Mouse (Mus musculus) 3T3-L1 (cell line): ENCODE data around the gene Gipr.
"Not testable (repeated sequence)": the region's sequence is repeated elsewhere in the genome, so short reads cannot be mapped to it uniquely, and the experiment has no call there.

Source experiments
- DNase-seq: peaks from one replicate; pipeline ENCODE4 v3.0.0-alpha.2; 2015; ENCODE audit warnings: low read depth, low spot score

The Gipr gene

DNA sequence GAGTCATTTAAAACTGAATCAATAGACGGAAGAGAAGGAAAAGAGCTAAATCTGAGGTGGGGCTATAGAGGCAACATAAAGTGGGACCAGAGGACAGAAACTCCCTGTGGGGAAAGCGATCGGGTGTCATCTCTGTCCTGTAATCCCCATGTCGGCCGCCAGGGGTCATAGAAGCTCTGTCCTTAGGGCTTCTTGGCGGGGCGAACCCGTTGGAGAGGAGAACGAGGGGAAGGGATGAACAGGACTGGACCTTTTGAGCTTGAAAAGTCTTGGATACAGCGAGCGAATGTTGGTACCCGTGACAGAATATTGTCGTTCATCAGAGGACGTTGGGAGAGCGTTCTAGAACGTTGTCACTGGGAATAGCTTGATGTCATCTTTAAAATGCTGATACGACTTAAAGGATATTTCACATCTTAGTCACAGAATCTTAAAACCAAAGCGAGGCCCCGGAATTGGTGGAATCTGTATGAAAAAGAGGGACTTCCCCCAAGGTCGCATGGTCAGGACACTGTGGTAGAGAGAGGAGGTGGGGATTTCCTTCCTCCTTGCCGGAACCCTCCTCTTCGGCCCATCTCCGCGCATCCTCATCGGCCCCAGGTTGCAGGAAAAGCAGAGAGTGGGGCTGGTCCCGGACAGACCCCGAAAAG lies 12.6 kb upstream of the Gipr start:
- DNase-seq, result no peak

GRCm38 (mm10) chr7:19178035-19178434 lies 12.1 kb upstream of the Gipr start:
- DNase-seq, result no peak

GRCm38 (mm10) chr7:19177216-19177615 lies 11.3 kb upstream of the Gipr start:
- no peak for DNase-seq

- no peak for DNase-seq
These were observed 10.6 kb upstream of the Gipr start for GRCm38 (mm10) chr7:19176516-19176947.

DNA sequence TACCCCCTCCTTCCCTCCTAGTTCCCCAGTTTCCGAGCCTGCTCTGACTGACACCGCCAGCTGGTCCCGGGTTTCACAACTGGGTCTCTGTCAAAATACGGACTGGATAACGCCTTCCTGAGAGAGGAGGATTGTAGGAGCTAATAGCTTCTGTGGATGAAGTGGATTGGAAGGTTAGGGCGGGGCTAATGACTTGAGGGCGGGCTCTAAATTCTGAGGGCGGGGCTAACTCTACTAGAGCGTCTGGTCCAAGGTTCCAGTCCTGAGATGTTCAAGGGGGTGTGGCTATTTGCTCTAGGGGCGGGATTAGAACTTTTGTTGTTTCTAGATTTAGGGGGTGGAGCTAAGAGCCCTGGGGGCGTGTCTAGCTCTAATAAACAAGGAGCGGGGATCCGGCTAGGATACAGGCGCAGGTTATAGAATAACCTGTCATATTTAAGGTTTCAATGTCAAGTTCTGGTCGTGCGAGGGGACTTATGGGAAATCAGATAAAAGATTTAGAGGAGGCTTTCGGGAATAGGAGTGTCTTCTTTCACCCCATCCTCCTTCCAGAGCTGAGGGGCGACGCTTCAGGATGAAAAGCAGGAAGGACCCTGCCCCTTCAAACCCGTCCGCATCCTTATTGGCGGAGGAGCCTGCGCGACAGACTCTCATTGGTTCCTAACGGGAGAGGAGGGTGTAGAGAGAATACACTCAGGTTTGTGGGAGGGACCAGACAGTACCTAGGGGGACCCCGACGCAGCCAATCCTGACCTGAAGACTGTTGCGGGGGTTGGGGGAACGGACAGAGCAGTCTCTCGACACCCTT lies 10.0 kb upstream of the Gipr start, which contains the start of gene Eml2:
Eml2 (plus strand) TSS at position 714 of the 808 bp plus-strand sequence.
- no peak for DNase-seq

- DNase-seq, result no peak
These were observed 6.9 kb upstream of the Gipr start for GRCm38 (mm10) chr7:19172874-19173273.

DNA sequence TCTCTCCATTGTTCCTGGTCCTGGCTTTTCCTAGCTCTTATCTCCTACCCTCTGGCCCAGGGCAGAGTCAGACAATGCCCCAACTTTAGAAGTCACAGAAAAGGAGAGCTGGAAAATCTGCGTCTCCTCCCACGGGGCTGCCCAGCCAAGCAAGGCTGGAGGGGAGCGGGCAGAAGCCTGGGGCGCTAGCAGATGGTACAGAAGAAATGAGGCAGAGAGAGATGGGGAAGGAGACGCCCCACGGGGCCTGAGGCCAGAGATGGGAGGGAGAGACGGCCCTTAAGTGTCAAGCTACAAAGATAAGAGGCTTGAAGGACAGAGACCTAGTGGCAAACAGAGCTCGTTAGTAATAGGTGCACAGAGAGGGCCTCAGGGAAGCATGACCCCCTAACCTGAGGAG lies 5.9 kb upstream of the Gipr start:
- no peak for DNase-seq

- no peak for DNase-seq
These were observed 4.2 kb upstream of the Gipr start for GRCm38 (mm10) chr7:19170142-19170541.

DNA sequence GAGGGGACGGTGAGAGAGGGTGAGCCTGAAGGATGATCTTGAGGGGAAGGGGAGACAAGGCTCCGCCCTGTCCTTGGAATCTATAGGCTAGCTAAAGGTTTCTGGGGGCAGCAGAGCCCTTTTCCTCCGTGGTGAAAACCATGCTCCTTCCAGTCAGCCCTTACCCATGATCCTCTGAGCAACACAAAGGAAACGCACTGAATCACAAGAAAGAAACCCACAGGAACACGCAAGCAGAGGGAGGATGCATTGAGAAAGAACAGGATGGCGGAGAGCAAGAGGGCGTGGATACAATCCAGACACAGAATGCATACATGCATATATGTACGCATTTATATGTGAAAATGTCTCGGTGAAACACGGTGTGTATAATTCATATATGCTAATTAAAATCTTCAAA lies 3.6 kb upstream of the Gipr start:
- DNase-seq, result no peak

DNA sequence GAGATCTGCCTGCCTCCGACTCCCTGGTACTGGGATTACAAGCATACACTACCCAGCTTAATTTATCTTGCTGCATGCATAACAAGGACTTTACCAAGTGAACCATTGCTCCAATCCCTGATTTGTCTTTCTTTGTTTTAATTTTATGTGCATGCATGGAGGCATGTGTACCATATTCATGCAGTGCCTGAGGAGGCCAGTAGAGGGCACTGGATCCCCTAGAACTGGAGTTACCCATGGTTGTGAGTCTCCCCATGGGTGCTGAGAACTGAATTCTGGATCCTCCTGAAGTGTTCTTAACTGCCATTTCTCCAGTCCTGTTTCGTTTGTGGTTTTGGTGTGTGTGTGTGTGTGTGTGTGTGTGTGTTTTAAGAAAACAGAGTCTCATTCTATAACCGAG lies 1.1 kb upstream of the Gipr start:
- DNase-seq, result no peak

DNA sequence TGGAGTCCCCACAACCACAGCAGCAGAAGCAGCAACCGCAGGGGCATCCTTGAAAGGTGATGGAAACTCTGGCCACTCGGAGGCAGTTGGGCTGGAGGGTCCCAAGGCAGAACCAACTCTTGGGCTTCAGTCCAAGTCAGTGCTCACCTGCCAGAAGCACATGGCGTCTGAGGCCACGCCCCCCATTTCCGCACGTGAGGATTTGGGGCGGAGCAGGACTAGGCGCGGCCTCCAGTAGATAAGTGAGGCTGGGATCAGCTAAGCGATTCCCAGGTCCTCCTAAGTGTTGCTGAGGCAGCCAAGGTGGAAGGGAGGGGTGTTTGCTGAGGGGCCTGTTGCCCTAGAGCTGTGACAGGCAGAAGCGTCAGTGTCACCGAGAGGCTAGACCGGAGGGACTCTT lies 949 bp downstream of the Gipr start:
- DNase-seq, result no peak

DNA sequence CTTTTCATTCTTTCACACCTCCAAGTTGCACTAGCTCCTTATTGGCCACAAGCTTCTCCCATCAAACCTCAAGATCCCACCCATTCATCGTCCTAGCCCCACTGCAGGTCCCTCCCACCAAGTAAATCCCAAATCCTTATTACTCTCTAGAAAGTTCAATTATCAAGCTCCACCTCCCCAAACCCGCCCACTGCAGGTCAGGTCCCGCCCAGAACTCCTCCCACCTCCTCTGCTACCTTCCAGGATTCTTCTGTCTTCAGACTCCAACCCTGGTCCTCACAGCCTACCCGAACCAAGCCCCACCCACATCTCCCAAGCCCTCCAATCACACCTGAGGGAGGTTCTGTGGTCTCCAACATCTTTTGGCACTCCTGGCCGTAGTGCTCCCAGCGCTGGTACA lies 1.7 kb downstream of the Gipr start:
- DNase-seq, result no peak

- DNase-seq, result no peak
These were observed 2.2 kb downstream of the Gipr start for GRCm38 (mm10) chr7:19163752-19164151.

DNA sequence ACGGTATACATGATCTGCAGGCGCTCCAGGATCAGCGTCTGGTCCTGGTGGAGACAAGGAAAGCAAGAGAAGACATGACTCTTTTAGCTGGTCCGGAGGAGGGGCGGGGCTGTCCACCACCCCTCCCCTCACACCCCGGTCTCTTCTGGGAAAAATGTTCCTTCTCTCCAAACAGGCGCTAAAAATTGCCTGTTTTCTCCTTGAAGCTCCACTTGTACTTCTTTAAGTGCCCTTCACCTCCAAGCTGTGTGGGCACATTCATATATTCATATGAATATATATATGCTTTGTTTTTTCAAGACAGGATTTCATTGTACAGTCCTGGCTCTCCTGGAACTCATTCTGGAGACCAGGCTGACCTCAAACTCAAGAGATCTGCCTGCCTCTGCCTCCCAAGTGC lies 3.0 kb downstream of the Gipr start:
- no peak for DNase-seq

DNA sequence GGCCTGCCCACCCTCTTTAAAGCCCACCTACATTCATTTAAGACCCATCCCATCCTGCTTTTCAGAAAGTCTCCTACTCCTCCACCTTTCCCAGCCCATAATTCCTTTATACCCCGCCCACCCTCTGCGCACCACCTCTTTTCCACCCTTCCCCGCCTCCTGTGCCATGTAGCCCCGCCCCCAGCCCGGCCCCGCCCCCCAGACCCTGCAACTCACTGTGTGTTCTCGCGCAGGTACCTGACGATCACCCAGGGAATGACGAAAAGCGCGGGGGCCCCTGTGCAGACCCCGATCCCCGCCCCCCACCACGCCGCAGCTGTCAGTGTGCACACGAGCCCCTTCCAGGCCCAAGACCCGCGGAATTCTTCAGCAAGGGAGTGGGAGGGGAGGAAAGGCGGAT lies 5.8 kb downstream of the Gipr start:
- DNase-seq, result no peak

GRCm38 (mm10) chr7:19159411-19159810 lies 6.5 kb downstream of the Gipr start:
- no peak for DNase-seq

DNA sequence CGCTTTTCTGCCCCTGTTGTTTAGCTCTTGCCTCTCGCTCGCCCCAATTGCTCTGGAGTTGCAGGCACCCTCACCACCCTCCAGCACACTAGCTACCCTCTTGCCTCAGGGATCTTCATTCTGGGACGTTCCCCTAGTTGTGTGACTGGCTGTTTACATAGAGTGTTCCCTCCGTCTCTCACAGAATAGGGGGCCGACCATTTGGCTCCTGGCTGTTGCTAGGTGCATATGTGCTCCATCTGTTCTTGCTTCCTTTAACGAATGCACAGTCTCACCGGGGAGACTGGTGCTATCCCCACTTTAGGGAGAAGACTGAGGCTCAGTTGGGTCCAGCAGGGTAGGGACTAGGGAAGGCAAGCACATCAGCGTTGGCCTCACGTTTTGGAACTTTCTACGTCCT lies 7.3 kb downstream of the Gipr start:
- DNase-seq, result no peak

- DNase-seq, result peak; percentile 24
These were observed 8.6 kb downstream of the Gipr start for GRCm38 (mm10) chr7:19157160-19157800.

DNA sequence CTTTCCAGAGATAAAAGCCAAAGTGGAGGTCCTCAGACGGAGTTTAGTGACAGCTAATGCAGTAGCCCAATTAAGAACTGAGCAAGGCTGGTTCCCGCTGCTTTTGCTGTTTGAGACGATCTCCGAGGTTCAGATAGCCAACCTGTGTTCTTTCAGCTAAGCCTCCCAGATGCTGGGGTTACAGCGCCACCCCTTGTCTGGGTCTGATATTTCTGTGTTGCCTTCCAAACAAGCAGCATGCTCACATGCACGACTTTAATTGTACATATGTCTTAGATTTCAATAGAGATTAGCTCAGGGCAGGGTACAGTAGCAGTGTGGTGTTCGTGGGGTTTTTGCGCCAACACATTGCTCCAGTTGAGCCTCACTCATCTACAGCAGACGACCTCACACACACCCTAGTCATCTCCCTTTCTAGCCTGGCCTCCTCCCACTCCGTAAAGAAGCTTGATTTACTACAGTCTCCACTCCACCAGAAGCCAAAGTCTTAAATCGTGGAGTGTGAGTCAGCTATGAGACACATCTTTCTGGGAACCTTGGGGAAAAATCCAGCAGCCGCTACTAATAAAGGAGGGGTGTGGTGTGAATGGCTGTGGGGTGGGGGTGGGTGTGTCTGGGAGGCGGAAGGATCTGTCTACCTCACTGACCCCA lies 10.0 kb downstream of the Gipr start:
- DNase-seq, result peak; percentile 90

- no peak for DNase-seq
These were observed 11.1 kb downstream of the Gipr start for GRCm38 (mm10) chr7:19154796-19155195.

DNA sequence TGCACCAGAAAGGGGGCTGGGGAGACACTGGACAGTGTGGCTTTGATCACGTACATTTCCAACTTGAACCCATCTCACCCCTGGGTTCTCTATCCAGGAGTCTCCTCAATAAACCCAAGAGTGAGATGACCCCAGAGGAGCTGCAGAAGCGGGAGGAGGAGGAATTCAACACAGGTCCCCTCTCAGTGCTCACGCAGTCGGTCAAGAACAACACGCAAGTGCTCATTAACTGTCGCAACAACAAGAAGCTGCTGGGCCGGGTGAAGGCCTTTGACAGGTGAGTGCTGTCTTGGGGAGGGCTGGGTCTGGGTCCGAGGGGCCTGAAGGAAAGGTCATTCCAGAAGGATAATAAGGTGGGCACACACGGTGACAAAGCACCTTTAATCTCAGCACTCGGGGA lies 14.8 kb downstream of the Gipr start:
- DNase-seq, result not testable (repeated sequence)

GRCm38 (mm10) chr7:19149626-19150025 lies 16.3 kb downstream of the Gipr start, which contains the start of gene Snrpd2:
Gene Snrpd2 (plus strand): TSS chr7:19149722.
- peak; percentile 94 for DNase-seq
